9 mouse cellular contexts compared by ENCODE assay signal in the genomic region with DNA sequence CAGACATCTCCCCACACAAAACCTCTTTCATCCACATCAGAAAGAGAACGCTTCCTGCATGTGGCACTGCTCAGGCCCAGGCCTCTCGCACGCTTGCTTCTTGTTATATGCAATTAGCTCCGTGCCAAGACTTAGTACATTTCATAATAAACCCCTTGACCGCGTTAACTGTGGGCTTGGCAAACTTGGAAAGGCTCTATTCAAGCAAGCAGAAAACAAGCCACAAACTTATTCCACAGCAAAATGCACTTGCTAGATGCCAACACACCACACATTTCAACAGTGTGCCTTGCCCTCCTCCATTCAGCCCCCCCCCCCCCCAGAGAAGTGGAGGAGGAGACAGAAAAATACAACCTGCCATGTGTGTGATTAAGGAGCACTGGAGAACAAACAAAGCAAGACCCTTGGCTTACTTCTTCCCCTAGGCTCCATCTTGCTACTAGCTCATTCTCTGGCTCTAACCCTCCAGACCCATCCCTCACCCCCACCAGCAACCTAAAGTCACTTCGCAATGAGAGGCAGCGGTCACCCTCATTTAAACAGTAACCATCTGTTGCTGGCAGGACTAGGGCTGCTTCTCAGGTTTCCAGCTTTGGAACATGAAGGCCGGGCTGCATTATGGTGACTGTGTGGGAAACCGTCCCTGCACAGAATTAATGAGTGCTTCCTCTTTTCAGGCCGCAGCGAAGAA.
DNase-seq lines count a peak whose midpoint lies in the region; ATAC-seq and TF ChIP-seq lines count a peak whose summit lies in the region.
"Had no signal": no experiment of that assay in that cellular context is flagged by ENCODE, and none has a peak within 500 bp of the region (broad histone marks: within the 10 kb centered on the region; RNA-seq: fewer than 3 reads in every experiment).

No protein-coding gene starts in this region.

- TF ChIP-seq CTCF in thymus, adult 2 months (IDR thresholded peaks at IDR 0.05; ENCODE audit: borderline replicate concordance, control insufficient read depth, extremely low read depth, insufficient read depth, low read length, poor library complexity), result no peak

- WGBS in embryonic facial prominence, embryonic 10.5 days, result 29% methylated on average over 12 of the region's 12 CpGs
- 22% methylated on average over 12 of the region's 12 CpGs for WGBS in hindbrain, embryonic 14.5 days
- WGBS in stomach, embryonic 16.5 days, result 31% methylated on average over 12 of the region's 12 CpGs
- WGBS in thymus, adult 2 months, result 70% methylated on average over 12 of the region's 12 CpGs

- H3K4me3 ChIP-seq in embryonic facial prominence, embryonic 10.5 days, result peak overlapping the region; percentile 13; the same call in 1 of the 2 replicates
- H3K4me3 ChIP-seq in hindbrain, embryonic 14.5 days (replicated peaks; ENCODE audit: low read length), result no peak overlapping the region
- H3K4me3 ChIP-seq in stomach, embryonic 16.5 days (replicated peaks; ENCODE audit: low read length), result no peak overlapping the region
- no peak overlapping the region for H3K4me3 ChIP-seq in thymus, adult 2 months (ENCODE audit: control insufficient read depth, insufficient read depth, low read length)
- H3K4me3 ChIP-seq: heart, embryonic 13.5 days had no signal

- peaks cover 36% of the 10 kb centered on the region for H3K4me1 ChIP-seq in embryonic facial prominence, embryonic 10.5 days
- H3K4me1 ChIP-seq in hindbrain, embryonic 14.5 days (replicated peaks; ENCODE audit: control insufficient read depth, insufficient read depth, low read length), result no peaks in the 10 kb centered on the region
- H3K4me1 ChIP-seq in stomach, embryonic 16.5 days (ENCODE audit: control insufficient read depth, insufficient read depth, low read length), result peaks cover 23% of the 10 kb centered on the region
- H3K4me1 ChIP-seq in thymus, adult 2 months (replicated peaks; ENCODE audit: control insufficient read depth, insufficient read depth, low read length), result no peaks in the 10 kb centered on the region
- H3K4me1 ChIP-seq: heart, embryonic 13.5 days had no signal

- H3K9me3 ChIP-seq in embryonic facial prominence, embryonic 10.5 days, result no peaks in the 10 kb centered on the region
- no peaks in the 10 kb centered on the region for H3K9me3 ChIP-seq in hindbrain, embryonic 14.5 days (ENCODE audit: control insufficient read depth, low read length)
- no peaks in the 10 kb centered on the region for H3K9me3 ChIP-seq in stomach, embryonic 16.5 days (replicated peaks; ENCODE audit: control insufficient read depth, low read length)
- H3K9me3 ChIP-seq: heart, embryonic 13.5 days had no signal

- peak overlapping the region; percentile 73 for H3K27ac ChIP-seq in embryonic facial prominence, embryonic 10.5 days (replicated peaks)
- no peak overlapping the region for H3K27ac ChIP-seq in hindbrain, embryonic 14.5 days
- peak overlapping the region; percentile 52 for H3K27ac ChIP-seq in stomach, embryonic 16.5 days (ENCODE audit: low read length)
- no peak overlapping the region for H3K27ac ChIP-seq in thymus, adult 2 months (ENCODE audit: control insufficient read depth, insufficient read depth, low read length)
- H3K27ac ChIP-seq: heart, embryonic 13.5 days had no signal

- no peak overlapping the region for H3K4me2 ChIP-seq in hindbrain, embryonic 14.5 days (replicated peaks)
- no peak overlapping the region for H3K4me2 ChIP-seq in stomach, embryonic 16.5 days (ENCODE audit: low read depth, low read length)
- H3K4me2 ChIP-seq: heart, embryonic 13.5 days had no signal

- no peak overlapping the region for H3K9ac ChIP-seq in hindbrain, embryonic 14.5 days
- no peak overlapping the region for H3K9ac ChIP-seq in stomach, embryonic 16.5 days (ENCODE audit: low read length)
- H3K9ac ChIP-seq: heart, embryonic 13.5 days had no signal

- peak; percentile 92 for ATAC-seq in hindbrain, embryonic 14.5 days (ENCODE audit: low FRiP score)
- ATAC-seq in stomach, embryonic 16.5 days (ENCODE audit: insufficient read depth, low FRiP score), result peak; percentile 84; the same call in 1 of the 2 replicates

- no peaks in the 10 kb centered on the region for H3K27me3 ChIP-seq in embryonic facial prominence, embryonic 10.5 days (replicated peaks; ENCODE audit: low read depth, poor library complexity, severe bottlenecking)
- H3K27me3 ChIP-seq in hindbrain, embryonic 14.5 days (ENCODE audit: control insufficient read depth, insufficient read depth, low read length), result no peaks in the 10 kb centered on the region
- H3K27me3 ChIP-seq in stomach, embryonic 16.5 days (ENCODE audit: control insufficient read depth, insufficient read depth, low read length), result no peaks in the 10 kb centered on the region
- H3K27me3 ChIP-seq in thymus, adult 2 months (ENCODE audit: control insufficient read depth, insufficient read depth, low read length), result no peaks in the 10 kb centered on the region
- H3K27me3 ChIP-seq: heart, embryonic 13.5 days had no signal

- H3K36me3 ChIP-seq in embryonic facial prominence, embryonic 10.5 days (replicated peaks), result no peaks in the 10 kb centered on the region
- H3K36me3 ChIP-seq in hindbrain, embryonic 14.5 days (replicated peaks; ENCODE audit: control insufficient read depth, insufficient read depth), result no peaks in the 10 kb centered on the region
- no peaks in the 10 kb centered on the region for H3K36me3 ChIP-seq in stomach, embryonic 16.5 days (ENCODE audit: control insufficient read depth, insufficient read depth, low read length)
- H3K36me3 ChIP-seq in thymus, adult 2 months (ENCODE audit: control insufficient read depth, insufficient read depth, low read length), result no peaks in the 10 kb centered on the region
- H3K36me3 ChIP-seq: heart, embryonic 13.5 days had no signal

- peak; percentile 92 for DNase-seq in Muller cell, postnatal 12 days (ENCODE audit: inconsistent ontology term)
- DNase-seq in embryonic facial prominence, embryonic 10.5 days (ENCODE audit: low spot score), result peak; percentile 77
- DNase-seq in hindbrain, embryonic 14.5 days (ENCODE audit: low spot score), result peak; percentile 48
- peak; percentile 21 for DNase-seq in lung, postnatal 10 days
- no peak for DNase-seq in thymus, adult 2 months
- DNase-seq in natural killer cell, adult 2 months (ENCODE audit: low spot score in 2 of 2), result no peak
- DNase-seq in spleen, postnatal 36 days (ENCODE audit: low spot score in 2 of 2), result no peak

- TF ChIP-seq POLR2A in thymus, adult 2 months (IDR thresholded peaks at IDR 0.05; ENCODE audit: control insufficient read depth, extremely low read depth, insufficient read depth, low read length, poor library complexity), result no peak

Comparison
In these comparisons a context has a peak if more than half of its experiments do, and no peak if none do; other contexts are left out.
1. DNase-seq: peak in Muller cell, postnatal 12 days (single experiment), embryonic facial prominence, embryonic 10.5 days (single experiment), hindbrain, embryonic 14.5 days (single experiment) and lung, postnatal 10 days (single experiment); none in thymus, adult 2 months (single experiment), natural killer cell, adult 2 months (0 of 2) and spleen, postnatal 36 days (0 of 2).
2. H3K27ac ChIP-seq: peak in embryonic facial prominence, embryonic 10.5 days (single experiment) and stomach, embryonic 16.5 days (single experiment); none in hindbrain, embryonic 14.5 days (single experiment) and thymus, adult 2 months (single experiment).